Mouse (Mus musculus): Measurements from ENCODE around the gene Crtc1.
A peak's percentile ranks its signal among the peaks of the same experiment; 100 is the strongest.

Gene Crtc1

DNA sequence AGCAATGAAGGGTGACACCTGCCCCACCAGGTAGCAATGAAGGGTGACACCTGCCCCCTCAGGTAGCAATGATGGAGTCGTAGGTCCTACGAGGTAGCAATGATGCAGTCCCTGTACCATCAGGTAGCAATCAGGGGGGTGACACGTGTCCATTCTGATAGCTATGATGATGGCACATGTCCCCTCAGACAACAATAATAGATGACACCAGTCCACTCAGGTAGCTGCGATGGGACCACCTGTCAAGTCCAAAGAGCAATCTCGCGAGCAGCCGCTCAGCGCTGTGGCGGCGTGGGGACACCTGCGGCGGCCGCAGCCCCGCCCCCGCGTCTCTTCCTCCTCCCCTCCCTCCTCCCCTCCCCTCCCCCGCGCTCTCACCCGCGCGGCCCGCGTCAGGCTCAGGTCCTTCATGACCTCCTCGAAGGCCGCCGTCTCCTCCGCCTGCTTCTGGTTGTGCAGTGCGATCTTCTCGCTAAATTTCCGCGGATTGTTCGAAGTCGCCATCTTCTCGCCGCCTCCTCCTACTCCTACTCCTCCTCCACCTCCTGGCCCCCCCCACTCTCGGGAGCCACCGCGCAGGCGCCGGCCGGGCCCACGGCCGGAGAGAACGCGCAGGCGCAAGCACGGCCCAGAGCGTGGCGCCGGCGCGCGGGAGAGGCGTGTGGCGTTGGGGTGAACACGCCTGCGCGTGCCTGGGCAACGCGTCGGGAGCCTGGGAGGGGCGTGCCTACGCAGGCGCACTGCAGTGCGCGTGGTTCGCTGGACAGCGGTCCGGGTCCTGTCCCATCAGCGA lies at the start of gene Crtc1:
Crtc1 (minus strand) TSS at position 525 of the 793 bp plus-strand sequence.
- peak; percentile 98 for DNase-seq

- no peak for DNase-seq
These were observed 49.6 kb upstream of the Crtc1 start for GRCm38 (mm10) chr8:70488931-70489470.

GRCm38 (mm10) chr8:70487993-70488796 lies 48.8 kb upstream of the Crtc1 start:
- DNase-seq: peak in 1 of 2 experiments; percentile 38

GRCm38 (mm10) chr8:70486941-70487520 lies 47.7 kb upstream of the Crtc1 start, which contains the start of gene Tmem59l:
Gene Tmem59l, minus strand, starts transcription at chr8:70487358.
- DNase-seq: no peak

DNA sequence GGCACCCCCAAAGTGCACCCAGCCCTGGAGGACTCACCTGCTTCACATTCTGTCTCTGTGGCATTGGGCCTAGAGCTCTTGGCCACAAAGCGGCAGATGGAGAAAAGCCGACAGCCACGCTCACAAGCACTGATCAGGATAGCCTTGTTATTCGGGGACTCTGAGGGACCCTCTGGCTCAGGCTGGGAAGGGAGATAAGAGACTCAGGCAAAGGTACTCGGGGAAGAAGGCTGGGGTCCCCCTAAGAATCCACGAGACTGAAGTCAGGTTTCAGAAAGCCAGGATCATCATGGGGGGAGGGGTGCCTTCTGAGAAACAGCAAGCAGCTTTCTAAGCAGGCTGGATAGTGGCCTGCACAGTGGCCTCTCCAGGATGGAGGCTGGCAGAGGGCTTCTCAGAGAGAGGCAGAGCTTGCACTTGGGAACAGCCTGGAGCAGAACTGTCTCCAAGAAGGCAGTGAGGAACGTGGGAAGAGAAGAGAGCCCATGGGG lies 46.9 kb upstream of the Crtc1 start:
- DNase-seq: no peak

- no peak for DNase-seq
These were observed 43.6 kb upstream of the Crtc1 start for GRCm38 (mm10) chr8:70482943-70483342.

- no peak for DNase-seq
These were observed 42.5 kb upstream of the Crtc1 start for GRCm38 (mm10) chr8:70481908-70482307.

DNA sequence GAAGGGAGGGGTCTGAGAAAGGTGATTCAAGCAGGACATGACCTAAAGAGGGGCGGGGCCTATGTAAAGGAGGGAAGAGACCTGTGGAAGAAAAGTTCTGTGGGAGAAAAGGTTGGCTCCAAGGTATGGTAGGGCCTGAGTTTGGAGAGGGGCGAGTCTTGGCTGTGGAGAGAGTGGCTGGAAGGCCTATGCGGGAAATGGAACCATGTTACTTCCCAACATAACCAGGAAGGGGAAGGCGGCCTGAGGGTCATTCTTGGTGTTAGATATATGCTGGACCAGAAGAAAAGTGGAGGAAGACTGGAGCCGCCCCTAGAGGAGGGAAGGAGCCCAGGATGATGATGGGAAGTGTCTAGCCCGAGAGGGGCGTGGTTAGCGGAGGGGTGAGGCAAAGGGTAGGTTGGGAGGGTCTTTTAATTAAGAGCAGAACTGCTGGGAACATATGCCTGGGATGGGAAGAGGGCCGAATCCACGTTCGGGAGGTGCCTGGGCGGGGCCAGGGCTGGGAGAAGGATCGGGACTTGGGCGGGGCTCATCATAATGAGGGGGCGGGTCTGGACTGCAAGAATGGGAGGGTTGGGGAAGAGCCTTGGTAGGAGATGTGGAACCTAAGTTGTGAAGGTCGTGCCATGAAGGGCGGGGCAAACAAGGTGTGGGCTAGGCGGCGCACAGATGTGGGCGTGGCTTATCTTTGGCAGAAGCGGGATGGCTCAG lies 38.0 kb upstream of the Crtc1 start:
- DNase-seq: peak in 1 of 2 experiments; percentile 33

DNA sequence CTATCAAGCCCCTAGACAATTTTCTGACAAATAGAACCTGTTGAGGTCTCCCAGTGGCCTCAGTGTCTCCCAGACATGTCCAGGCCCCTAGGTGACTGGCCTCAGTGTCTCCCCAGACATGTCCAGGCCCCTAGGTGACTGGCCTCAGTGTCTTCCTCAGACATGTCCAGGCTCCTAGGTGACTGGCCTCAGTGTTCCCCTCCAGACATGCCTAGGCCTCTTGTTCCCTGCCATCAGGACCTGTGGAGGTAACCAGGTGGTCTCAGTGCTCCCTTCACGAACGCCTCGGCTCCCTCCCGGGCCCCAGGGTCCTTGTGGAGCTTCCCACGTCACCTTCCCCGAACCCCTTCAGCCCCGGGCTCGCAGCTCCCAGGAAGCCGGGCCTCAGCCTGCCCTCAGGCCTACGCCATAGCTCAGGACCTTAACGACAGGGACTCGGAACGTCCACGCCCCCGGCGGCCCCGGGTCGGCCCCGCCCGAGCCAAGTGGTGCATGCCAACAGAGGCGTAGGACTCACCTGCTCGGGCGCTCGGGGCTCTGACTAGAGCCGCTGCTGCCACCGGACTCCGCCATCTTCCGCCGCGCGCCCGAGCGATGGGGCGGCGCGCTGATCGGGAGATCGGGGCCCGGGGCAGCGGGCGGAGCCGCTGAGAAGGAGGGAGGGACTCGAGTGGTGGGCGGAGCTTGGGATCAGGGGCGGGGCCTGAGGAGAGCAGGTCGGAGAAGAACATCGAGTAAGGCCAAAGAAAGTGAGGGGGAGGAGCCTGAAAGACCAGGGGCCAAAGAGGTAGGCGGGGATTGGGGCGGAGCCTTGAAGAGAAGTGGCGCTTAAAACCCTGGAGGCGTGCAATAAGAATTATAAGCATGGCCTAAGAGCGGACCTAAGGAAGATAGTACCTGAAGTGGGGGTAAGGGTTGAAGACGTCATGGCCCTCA lies 37.2 kb upstream of the Crtc1 start, which contains the start of gene Klhl26:
Klhl26 (minus strand) TSS at position 636 of the 936 bp plus-strand sequence.
- DNase-seq: peak; percentile 93 to 94

GRCm38 (mm10) chr8:70471856-70472255 lies 32.5 kb upstream of the Crtc1 start:
- no peak for DNase-seq

DNA sequence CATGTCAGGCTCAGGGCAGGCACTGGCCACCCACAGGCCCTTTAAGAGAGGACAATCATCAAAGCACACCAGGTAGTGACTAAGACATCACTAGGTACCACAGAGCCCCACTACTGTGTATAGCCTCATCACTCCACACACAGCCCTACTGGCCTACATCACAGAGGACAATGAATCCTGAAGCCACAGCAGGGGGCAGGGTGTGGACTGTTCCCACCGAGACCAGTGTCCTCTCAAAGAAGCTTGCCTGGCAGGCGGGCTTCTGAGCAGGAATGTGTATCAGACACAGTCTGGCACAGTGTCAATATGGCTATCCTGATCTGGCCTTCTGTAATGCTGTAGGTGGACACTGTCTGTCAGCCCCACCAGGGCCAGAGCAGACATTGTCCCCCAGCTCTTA lies 30.6 kb upstream of the Crtc1 start:
- DNase-seq: no peak

- no peak for DNase-seq
These were observed 30.0 kb upstream of the Crtc1 start for GRCm38 (mm10) chr8:70469295-70469916.

DNA sequence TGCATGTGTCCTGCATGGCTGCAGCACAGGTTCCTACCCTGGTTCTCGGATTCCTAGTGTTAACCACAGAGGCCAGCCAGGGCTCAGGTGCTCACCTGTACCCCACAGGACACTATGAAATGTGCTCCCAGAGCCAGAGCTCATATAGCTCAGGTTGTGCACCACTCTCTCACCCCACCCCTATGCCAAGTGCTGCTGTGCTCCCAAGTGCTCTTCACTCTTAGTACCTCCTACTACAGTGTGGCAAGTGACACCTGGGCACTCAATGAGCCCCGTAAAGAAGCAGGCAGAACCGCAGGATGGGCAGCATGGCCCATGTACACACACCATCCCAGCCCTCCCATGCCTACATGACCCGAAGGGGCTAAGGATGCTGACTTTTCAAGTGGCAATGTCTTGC lies 29.4 kb upstream of the Crtc1 start:
- DNase-seq: no peak

DNA sequence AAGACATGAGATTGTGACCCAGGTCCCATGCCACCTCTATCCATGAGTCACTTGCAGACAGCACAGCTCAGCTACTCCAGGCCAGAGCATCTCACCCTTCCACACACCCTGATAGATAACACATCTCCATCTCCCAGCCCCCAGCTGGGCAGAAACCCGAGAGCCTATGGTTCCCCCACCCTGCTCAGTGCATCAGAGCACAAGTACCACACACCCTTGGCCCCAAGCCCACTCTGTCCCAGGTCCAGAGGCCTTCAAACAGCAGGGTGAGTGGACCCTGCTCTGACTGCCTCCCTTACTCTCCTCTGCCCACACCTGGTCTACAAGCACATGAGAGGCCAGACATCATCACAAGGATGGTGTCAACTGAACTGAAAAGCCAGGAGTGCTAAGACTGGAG lies 28.5 kb upstream of the Crtc1 start:
- DNase-seq: no peak

- DNase-seq: no peak
These were observed 27.9 kb upstream of the Crtc1 start for GRCm38 (mm10) chr8:70467229-70467725.

GRCm38 (mm10) chr8:70466771-70467170 lies 27.4 kb upstream of the Crtc1 start:
- no peak for DNase-seq

DNA sequence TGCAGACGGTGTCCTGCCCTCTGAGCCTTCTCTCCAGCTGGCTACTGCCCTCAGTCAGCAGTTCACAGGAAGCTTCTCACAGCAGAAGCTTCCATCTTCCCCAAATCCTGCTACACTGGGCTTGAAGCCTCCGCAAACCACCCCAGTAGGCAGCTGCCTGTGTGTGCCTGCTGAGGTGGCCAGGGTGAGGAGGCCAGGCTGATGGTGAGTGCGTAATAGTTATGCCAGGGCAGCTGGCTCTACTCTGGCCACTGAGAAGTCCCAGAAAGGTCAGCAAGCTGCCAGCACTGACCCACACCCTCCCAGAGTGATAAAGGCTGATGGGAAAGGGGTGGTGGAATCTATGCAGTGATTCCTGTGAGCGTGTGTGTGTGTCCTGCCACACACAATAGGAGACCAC lies 26.9 kb upstream of the Crtc1 start:
- DNase-seq: no peak

- DNase-seq: no peak
These were observed 26.3 kb upstream of the Crtc1 start for GRCm38 (mm10) chr8:70465701-70466100.

GRCm38 (mm10) chr8:70464162-70464561 lies 24.8 kb upstream of the Crtc1 start:
- DNase-seq: no peak

DNA sequence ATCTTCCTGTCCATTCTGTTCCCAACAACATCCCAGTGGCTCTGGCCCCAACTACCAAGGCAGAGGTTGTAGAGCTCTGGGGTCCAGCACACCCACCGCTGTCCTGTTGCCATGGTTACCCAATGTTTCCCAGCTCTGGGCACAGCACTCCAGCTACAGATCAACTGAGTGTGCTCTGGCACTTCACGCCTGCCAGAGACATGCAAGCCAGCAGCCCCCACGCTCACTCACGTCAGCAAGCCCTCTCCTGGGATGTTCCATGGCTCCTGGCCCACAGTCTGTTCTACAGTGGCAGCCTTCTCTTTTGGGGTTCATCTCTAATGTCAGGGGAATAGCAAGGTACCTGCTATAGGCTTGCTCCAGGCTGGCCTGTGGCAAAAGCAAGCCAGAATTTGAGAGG lies 23.9 kb upstream of the Crtc1 start:
- no peak for DNase-seq

DNA sequence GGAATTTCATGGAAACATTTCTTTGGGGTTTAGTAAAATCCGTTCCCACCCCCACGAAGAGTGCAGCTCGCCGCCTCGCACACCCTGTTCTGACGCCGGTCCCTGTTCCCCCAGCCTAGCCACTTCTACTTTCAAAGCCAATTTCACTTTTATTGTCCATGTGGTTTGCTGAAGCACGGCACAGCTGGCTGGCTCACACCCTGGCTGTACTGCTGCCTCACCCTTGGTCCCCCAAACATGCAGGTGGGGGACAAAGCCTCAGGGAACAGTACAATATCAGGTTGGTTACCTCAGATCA lies 23.1 kb upstream of the Crtc1 start:
- no peak for DNase-seq

Measured in thymus, postnatal 36 days (tissue).